Mouse (Mus musculus) testis, adult 2 months (tissue): Measurements from ENCODE around the gene Antxr2.

Source experiments
- CTCF ChIP-seq: fragments of 200-500 bp; IDR thresholded peaks from 2 replicates; pipeline ENCODE4 v1.5.1; 2012; ENCODE audit warnings: low read depth, mild to moderate bottlenecking, inconsistent platforms, low read length, moderate library complexity; ENCODE audit not compliant: control insufficient read depth, insufficient read depth, insufficient replicate concordance
- POLR2A ChIP-seq: fragments of 200-500 bp; IDR thresholded peaks from 2 replicates; pipeline ENCODE4 v1.6.1; 2012; ENCODE audit warnings: low read depth, mild to moderate bottlenecking, inconsistent platforms, low read length, moderate library complexity; ENCODE audit not compliant: control insufficient read depth

DNA sequence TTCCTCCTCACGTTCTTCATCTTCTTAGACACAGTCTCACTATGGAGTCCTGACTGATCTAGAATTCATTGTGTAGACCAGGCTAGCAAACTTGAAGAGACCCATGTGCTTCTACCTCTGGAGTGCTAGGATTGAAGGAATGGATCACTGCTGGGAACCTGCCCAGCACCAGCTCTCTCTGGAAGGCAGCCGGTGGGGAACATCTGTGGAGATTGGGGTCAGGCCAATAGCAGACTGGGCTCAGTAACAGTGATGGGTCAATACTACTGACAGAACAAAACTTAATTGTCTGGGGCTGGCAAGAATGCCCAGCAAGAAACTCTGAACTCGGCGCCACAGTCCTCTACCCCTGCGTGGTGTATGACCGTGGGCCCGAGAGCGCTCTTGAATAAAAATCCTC, 25.1 kb downstream of the Antxr2 start:
- no peak for TF ChIP-seq CTCF
- TF ChIP-seq POLR2A, result no peak
